Mouse (Mus musculus) cerebellum, postnatal 36 days (tissue): Measurements from ENCODE around the gene Mpp5.

ENCODE experiments used
- DNase-seq, 2 experiments: peaks; one replicate each; pipeline ENCODE4 v3.0.0; 2021 to 2022; ENCODE audit warnings: mixed read lengths in 2 of 2

Gene Mpp5

GRCm38 (mm10) chr12:78748557-78749377 lies at the start of gene Mpp5:
Gene Mpp5, plus strand, starts transcription at chr12:78748907.
- peak; percentile 88 to 95 for DNase-seq

DNA sequence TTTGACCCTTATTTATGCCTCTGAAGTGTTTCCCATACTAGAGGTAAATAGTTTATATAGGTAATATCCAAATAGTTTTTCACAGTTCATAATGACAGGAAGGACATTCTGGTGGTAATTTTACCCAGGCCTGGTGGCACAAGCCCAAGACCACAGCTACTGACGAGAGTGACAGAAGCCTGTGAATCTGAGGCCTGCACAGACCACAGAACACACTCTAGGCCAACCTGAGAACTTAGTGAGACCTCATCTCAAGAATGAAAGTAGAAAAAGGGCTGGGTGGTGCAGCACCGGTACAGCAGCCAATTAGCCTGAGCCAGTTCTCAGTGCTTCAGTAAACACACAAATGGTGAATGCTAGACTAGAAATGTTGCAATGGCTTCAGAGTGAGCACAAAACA lies 30.9 kb upstream of the Mpp5 start:
- no peak for DNase-seq

DNA sequence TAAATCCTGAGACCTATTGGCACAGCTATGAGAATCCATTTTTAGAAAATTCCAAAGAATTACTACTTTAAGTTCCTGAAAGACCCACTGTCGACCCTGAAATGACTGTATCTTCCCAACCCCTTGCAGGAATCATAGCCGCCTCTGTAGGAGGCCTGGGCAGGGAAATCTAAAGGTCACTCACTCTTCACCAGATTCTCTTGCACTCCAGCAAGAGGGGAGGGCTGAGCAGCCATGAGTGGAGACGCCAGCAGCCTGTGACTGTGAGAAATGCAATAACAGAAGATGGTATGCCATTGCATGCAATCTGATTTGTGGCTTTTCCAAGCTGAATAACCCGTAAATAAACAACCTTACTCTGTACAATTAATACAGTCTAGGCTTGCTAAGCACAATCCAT lies 21.0 kb upstream of the Mpp5 start:
- DNase-seq: no peak

DNA sequence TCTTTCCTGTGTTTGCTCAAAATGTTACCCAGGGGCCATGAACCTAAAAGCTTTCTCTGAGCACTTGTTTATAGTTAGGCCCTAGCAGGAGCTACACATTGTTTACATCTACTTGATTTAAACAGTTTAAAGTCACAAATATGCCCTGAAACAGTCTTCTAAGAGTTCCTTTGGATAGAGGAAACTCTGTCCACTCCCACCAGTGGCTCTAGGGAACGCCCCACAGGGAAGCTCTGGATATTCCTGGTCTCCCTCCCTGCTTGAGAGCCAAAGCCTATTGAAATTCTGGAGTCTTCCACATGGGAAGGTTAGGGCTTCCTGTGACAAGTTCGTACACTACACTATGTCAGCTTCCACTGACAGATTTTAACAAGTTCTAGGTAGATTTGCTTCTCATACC lies 9.1 kb upstream of the Mpp5 start:
- DNase-seq: no peak

- DNase-seq: no peak
Observed at GRCm38 (mm10) chr12:78740289-78740688, 8.4 kb upstream of the Mpp5 start.

DNA sequence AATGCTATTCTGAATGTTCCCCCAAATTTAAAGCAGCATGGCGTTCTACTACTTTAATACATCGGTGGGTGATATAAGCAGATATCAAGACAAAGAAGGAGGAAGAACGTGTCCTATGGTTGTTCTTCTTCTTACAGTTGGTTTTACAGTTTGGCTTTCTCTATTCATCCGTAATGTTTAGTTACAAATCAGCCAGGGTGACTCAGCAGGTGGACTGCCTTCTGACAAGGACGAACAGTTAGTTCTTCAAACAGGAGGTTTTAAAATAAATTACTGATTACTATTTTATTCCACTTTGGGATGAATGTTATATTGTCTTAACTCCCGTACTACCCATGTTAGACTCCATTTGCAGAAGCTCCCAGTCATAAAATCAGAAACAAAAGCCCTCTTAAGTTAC lies 2.5 kb upstream of the Mpp5 start:
- no peak for DNase-seq

DNA sequence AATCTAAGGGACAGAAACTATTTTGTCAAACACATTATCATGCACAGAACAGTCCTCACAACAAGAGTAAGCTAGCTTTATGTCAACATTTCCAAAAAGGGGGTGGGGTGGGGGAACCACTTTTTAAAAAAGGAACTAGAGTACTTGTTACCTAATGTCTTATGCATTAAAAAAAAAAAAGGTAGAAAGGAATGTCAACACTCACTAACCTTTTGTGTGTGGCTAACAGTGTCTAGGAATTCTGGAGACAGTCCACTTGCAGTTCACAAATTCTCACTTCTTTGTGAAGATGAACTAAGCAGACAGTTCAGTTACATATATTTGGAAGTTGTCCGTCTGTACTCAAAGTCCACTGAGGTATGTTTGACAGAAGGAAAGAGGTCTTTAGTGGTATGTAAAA lies 1.3 kb upstream of the Mpp5 start:
- DNase-seq: no peak

GRCm38 (mm10) chr12:78748113-78748512 lies 594 bp upstream of the Mpp5 start:
- DNase-seq: peak in 1 of 2 experiments; percentile 15

GRCm38 (mm10) chr12:78749378-78749801 lies 683 bp downstream of the Mpp5 start:
- DNase-seq: peak; percentile 49 to 53

DNA sequence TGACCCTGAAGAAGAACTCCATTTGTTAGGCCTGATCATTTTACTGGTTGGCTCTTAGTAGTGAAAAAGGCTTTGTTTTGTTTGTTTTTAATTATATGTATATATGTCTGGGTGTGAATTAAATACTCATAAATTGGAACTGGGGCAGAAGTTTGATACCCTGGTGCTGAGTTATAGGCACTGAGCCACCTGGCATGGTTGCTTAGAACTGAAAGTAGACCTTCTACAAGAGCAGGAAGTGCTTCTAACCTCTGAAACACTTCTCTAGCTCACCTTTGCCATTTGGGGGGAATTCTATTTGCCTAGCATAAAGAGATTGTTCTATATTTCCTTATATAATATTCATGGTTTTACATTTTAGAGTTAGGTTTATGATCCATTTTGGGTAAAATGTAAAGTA lies 13.3 kb downstream of the Mpp5 start:
- no peak for DNase-seq

DNA sequence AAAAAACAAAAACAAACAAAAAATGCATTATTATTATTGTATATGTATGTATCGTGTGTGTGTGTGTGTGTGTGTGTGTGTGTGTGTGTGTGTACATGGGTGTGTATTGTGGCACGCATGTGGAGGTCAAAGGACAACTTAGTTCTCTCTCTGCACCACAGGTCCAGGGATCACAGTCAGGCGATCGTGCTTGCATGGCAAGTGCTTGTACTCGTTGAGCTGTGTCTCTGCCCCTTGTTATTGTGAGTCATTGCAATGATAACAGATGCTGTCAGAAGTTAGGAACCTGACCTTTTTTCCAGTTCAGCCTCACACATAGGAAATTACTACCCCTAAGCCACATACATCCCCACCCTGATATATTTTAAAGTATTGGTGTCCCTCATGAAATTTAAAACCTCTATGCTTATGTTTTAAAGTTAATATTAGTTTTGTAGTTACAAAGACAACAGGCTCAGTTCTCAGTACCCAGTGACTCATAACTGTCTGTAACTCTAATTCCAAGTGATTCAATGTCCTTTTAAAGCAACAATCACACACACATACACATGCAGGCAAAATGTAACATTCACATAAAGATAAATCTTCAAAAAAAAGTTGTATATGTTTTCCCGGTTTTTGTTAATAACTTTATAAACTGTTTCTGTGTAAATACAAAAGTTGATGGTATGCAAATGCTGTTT lies 20.5 kb downstream of the Mpp5 start:
- no peak for DNase-seq

DNA sequence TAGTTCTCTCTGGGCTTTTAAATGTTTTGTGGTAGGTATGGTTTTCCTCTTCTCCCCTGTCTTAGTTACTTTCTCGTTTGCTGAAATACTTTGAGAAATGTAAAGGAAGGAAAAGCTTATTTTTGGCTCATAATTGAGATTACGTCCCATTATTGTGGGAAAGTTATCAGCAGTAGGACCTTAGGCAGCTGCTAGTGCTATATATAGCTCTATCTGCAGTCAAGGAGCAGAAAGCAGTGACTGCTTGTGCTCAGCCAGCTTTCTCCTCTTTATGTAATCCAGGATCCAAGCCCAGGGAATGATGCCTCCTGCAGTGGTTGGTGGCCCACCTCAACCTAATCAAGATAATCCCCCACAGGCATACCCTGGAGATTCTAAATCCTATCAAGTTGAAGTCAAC lies 24.5 kb downstream of the Mpp5 start:
- no peak for DNase-seq

GRCm38 (mm10) chr12:78777916-78778315 lies 29.2 kb downstream of the Mpp5 start:
- no peak for DNase-seq

- DNase-seq: no peak
Observed at GRCm38 (mm10) chr12:78778423-78779067, 29.8 kb downstream of the Mpp5 start.

DNA sequence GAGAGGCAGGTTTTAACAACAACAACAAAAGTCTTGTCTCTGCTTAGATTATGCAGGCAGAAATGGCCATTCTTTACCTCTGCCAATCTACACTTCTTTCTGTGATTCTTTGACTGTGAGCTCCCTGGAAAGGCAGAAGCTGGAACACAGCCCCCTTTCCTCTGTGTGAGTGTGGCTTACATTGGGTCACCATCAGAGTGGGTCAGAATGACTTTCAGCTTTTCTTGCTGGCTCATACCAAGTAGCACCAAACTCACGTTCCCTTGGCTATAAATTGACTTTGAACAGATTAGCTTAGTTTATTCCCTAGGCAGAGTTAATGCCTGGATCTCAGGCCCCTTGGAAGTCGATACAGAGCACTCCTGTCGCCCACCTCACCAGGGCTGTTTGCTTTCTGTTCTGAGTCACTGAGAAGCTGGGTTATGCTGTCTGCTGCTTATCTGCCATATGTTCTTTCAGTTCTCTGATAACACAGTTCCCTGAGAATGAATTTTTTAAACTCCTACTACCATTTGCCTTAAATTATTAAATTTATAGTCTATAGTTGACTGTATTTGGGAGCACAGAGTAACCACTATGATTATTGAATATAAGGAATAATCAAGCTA lies 39.7 kb downstream of the Mpp5 start:
- no peak for DNase-seq

DNA sequence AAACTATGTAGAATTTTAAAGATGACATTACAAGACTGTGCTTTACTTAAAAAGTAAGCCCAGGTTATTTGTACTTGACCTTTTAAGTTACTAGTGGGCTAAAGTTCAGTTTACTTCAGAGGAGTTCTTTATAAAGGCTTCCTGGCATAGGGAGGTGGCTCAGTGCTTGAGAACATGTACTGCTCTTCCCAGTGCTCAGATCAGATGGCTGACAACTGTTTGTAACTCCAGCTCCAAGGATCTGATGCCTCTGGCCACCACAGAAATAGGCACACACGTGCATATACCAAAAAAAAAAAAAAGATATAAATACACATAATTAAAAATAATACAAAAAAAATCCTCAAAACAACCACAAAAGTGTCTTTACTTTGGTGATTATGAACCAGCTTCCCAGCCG lies 42.1 kb downstream of the Mpp5 start:
- DNase-seq: no peak

DNA sequence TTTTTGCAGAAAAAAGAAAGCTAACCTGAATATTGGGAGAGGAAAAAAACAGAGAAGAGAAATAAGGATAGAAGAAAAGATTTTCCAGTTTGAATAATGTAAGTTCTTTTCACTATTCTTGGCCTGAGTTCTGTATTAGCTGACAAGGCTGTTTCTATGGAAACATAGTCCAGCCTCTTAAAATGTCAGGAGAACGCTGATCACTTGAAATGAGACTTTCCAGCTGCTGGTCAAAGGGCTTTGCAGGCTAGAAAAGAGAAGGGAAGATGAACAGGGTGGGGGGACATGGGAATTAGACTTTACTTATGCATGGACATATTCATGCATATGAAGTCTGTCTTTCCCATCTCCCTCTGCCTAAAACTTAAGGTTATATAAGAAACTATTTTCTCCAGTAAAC lies 45.5 kb downstream of the Mpp5 start:
- DNase-seq: no peak

GRCm38 (mm10) chr12:78800036-78800435 lies 51.3 kb downstream of the Mpp5 start:
- no peak for DNase-seq

GRCm38 (mm10) chr12:78801836-78802235 lies 53.1 kb downstream of the Mpp5 start:
- no peak for DNase-seq

- DNase-seq: no peak
Observed at GRCm38 (mm10) chr12:78814437-78814836, 65.7 kb downstream of the Mpp5 start.

- no peak for DNase-seq
Observed at GRCm38 (mm10) chr12:78834496-78834895, 85.8 kb downstream of the Mpp5 start.

- peak in 1 of 2 experiments; percentile 9 for DNase-seq
Observed at GRCm38 (mm10) chr12:78839906-78840305, 91.2 kb downstream of the Mpp5 start.

- no peak for DNase-seq
Observed at GRCm38 (mm10) chr12:78842429-78842828, 93.7 kb downstream of the Mpp5 start.
